Mouse (Mus musculus): ENCODE measurements around the gene Oprm1. TPM values are rescaled to one million over a fixed set of nuclear protein-coding genes. Genes with fewer than 3 reads are reported as not detected.

Gene Oprm1
- polyA plus RNA-seq, 1 experiment: 0.09 TPM

- no peak overlapping the region for H3K27ac ChIP-seq (ENCODE audit: control insufficient read depth, insufficient read depth, low read depth, low read length)
- TF ChIP-seq CTCF (IDR thresholded peaks at IDR 0.05; ENCODE audit: control insufficient read depth, insufficient read depth, insufficient replicate concordance, low read depth, low read length) (no peak), POLR2A (IDR thresholded peaks at IDR 0.05; ENCODE audit: control insufficient read depth, low read depth, low read length) (no peak)
- H3K27me3 ChIP-seq (ENCODE audit: control insufficient read depth, insufficient read depth, low read length): no peaks in the 10 kb centered on the region
- no peak overlapping the region for H3K4me3 ChIP-seq (ENCODE audit: control insufficient read depth, low read depth, low read length)
- H3K4me1 ChIP-seq (ENCODE audit: control insufficient read depth, insufficient read depth, low read length): peaks cover 3% of the 10 kb centered on the region; the same call in 1 of the 2 replicates
- H3K36me3 ChIP-seq (ENCODE audit: control insufficient read depth, insufficient read depth, low read length): no peaks in the 10 kb centered on the region
These were observed 31.9 kb downstream of the Oprm1 start for GRCm38 (mm10) chr10:6790226-6790625.

DNA sequence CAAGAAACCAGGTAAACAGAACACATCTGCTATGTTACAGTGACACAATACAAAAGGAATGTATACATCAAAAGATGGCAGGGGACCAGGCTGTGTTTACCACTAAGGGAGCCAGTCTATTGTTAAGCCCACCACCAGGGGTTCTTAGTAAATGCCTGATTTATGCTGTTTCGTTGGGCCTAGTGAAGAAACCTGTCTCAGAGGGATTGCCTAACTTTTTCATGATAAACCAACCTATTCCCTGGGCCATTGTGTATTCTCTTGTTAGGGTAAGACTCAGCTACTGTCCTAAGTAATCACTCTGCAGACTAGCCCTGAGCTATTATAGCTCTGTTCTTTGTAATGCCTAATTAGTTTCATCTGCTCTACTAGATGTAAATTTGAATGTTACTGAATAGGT, 62.3 kb downstream of the Oprm1 start:
- H3K4me3 ChIP-seq (ENCODE audit: control insufficient read depth, low read depth, low read length): no peak overlapping the region
- no peaks in the 10 kb centered on the region for H3K36me3 ChIP-seq (ENCODE audit: control insufficient read depth, insufficient read depth, low read length)
- no peak overlapping the region for H3K27ac ChIP-seq (ENCODE audit: control insufficient read depth, insufficient read depth, low read depth, low read length)
- H3K27me3 ChIP-seq (ENCODE audit: control insufficient read depth, insufficient read depth, low read length): no peaks in the 10 kb centered on the region
- no peaks in the 10 kb centered on the region for H3K4me1 ChIP-seq (ENCODE audit: control insufficient read depth, insufficient read depth, low read length)
- no peak for TF ChIP-seq POLR2A (IDR thresholded peaks at IDR 0.05; ENCODE audit: control insufficient read depth, low read depth, low read length)
- TF ChIP-seq CTCF (IDR thresholded peaks at IDR 0.05; ENCODE audit: control insufficient read depth, insufficient read depth, insufficient replicate concordance, low read depth, low read length): no peak

- H3K4me3 ChIP-seq (ENCODE audit: control insufficient read depth, low read depth, low read length): no peak overlapping the region
- no peak overlapping the region for H3K27ac ChIP-seq (ENCODE audit: control insufficient read depth, insufficient read depth, low read depth, low read length)
- H3K27me3 ChIP-seq (ENCODE audit: control insufficient read depth, insufficient read depth, low read length): no peaks in the 10 kb centered on the region
- TF ChIP-seq CTCF (IDR thresholded peaks at IDR 0.05; ENCODE audit: control insufficient read depth, insufficient read depth, insufficient replicate concordance, low read depth, low read length) (no peak), POLR2A (IDR thresholded peaks at IDR 0.05; ENCODE audit: control insufficient read depth, low read depth, low read length) (no peak)
- no peaks in the 10 kb centered on the region for H3K36me3 ChIP-seq (ENCODE audit: control insufficient read depth, insufficient read depth, low read length)
- no peaks in the 10 kb centered on the region for H3K4me1 ChIP-seq (ENCODE audit: control insufficient read depth, insufficient read depth, low read length)
These were observed 83.9 kb downstream of the Oprm1 start for GRCm38 (mm10) chr10:6842225-6842624.

- Histone ChIP-seq H3K36me3 (ENCODE audit: control insufficient read depth, insufficient read depth, low read length) (no peaks in the 10 kb centered on the region), H3K4me3 (ENCODE audit: control insufficient read depth, low read depth, low read length) (no peak overlapping the region), H3K27ac (ENCODE audit: control insufficient read depth, insufficient read depth, low read depth, low read length) (no peak overlapping the region), H3K4me1 (ENCODE audit: control insufficient read depth, insufficient read depth, low read length) (no peaks in the 10 kb centered on the region), H3K27me3 (ENCODE audit: control insufficient read depth, insufficient read depth, low read length) (no peaks in the 10 kb centered on the region)
- TF ChIP-seq POLR2A (IDR thresholded peaks at IDR 0.05; ENCODE audit: control insufficient read depth, low read depth, low read length): no peak
- no peak for TF ChIP-seq CTCF (IDR thresholded peaks at IDR 0.05; ENCODE audit: control insufficient read depth, insufficient read depth, insufficient replicate concordance, low read depth, low read length)
These were observed 88.0 kb downstream of the Oprm1 start for GRCm38 (mm10) chr10:6846283-6846682.

DNA sequence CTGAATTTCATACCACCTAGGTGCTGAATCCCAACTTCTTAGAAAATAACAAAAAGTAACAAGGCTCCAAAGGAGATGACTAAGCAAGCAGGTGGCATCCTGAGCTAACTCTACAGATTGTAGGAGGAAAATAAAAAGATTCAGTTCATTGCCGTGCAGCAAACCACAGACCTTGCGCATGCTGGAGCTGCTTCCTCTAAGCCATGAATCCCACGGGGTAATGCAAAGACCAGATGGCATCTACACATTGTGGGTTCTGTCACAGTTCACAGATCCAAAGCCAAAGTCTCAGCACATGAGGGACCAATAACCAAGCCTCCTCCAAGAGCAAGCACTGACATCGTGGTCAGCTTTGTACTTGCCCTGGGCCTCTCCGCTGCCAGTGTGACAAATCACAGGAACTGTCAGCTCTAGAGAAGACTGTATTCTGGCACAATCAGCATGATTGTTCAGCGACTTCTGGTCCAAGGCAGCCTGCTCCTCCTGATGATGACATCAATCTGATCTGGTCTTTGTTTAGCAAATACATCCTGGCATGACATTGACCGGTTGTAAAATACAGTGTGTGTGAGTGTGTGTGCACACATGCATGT, 90.0 kb downstream of the Oprm1 start:
- no peaks in the 10 kb centered on the region for H3K36me3 ChIP-seq (ENCODE audit: control insufficient read depth, insufficient read depth, low read length)
- no peak overlapping the region for H3K4me3 ChIP-seq (ENCODE audit: control insufficient read depth, low read depth, low read length)
- TF ChIP-seq CTCF (IDR thresholded peaks at IDR 0.05; ENCODE audit: control insufficient read depth, insufficient read depth, insufficient replicate concordance, low read depth, low read length): no peak
- TF ChIP-seq POLR2A (IDR thresholded peaks at IDR 0.05; ENCODE audit: control insufficient read depth, low read depth, low read length): no peak
- H3K27me3 ChIP-seq (ENCODE audit: control insufficient read depth, insufficient read depth, low read length): no peaks in the 10 kb centered on the region
- no peak overlapping the region for H3K27ac ChIP-seq (ENCODE audit: control insufficient read depth, insufficient read depth, low read depth, low read length)
- no peaks in the 10 kb centered on the region for H3K4me1 ChIP-seq (ENCODE audit: control insufficient read depth, insufficient read depth, low read length)

- H3K27me3 ChIP-seq (ENCODE audit: control insufficient read depth, insufficient read depth, low read length): no peaks in the 10 kb centered on the region
- no peak overlapping the region for H3K27ac ChIP-seq (ENCODE audit: control insufficient read depth, insufficient read depth, low read depth, low read length)
- TF ChIP-seq CTCF (IDR thresholded peaks at IDR 0.05; ENCODE audit: control insufficient read depth, insufficient read depth, insufficient replicate concordance, low read depth, low read length) (no peak), POLR2A (IDR thresholded peaks at IDR 0.05; ENCODE audit: control insufficient read depth, low read depth, low read length) (no peak)
These were observed 90.5 kb downstream of the Oprm1 start for GRCm38 (mm10) chr10:6848834-6849233.

DNA sequence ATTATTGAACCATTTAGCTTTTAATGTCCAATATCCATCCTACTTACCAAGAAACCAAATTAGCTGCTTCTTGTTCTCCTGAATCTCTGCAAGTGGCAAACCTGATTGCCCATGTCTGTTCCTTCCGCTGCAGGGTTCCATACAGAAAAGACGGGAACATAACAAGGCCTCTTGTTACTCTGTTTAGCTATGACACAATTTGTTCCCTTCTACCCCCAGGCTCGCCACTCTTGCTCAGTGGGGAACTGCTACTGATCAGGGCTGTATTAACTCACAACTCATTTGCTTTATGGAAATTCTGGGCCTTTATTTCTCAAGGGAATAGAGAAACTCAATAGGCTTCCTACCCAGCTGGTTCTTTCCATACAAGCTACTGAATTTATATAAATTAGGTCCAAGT, 97.5 kb downstream of the Oprm1 start:
- Histone ChIP-seq H3K4me1 (ENCODE audit: control insufficient read depth, insufficient read depth, low read length) (no peaks in the 10 kb centered on the region), H3K36me3 (ENCODE audit: control insufficient read depth, insufficient read depth, low read length) (no peaks in the 10 kb centered on the region)

More at GRCm38 (mm10) chr10:6848834-6849233, 90.5 kb downstream of the Oprm1 start:
- Histone ChIP-seq H3K4me3 (ENCODE audit: control insufficient read depth, low read depth, low read length) (no peak overlapping the region), H3K4me1 (ENCODE audit: control insufficient read depth, insufficient read depth, low read length) (no peaks in the 10 kb centered on the region), H3K36me3 (ENCODE audit: control insufficient read depth, insufficient read depth, low read length) (no peaks in the 10 kb centered on the region)

More for the DNA sequence above, 97.5 kb downstream of the Oprm1 start:
- Histone ChIP-seq H3K4me3 (ENCODE audit: control insufficient read depth, low read depth, low read length) (no peak overlapping the region), H3K27ac (ENCODE audit: control insufficient read depth, insufficient read depth, low read depth, low read length) (no peak overlapping the region), H3K27me3 (ENCODE audit: control insufficient read depth, insufficient read depth, low read length) (no peaks in the 10 kb centered on the region)
- TF ChIP-seq CTCF (IDR thresholded peaks at IDR 0.05; ENCODE audit: control insufficient read depth, insufficient read depth, insufficient replicate concordance, low read depth, low read length): no peak
- no peak for TF ChIP-seq POLR2A (IDR thresholded peaks at IDR 0.05; ENCODE audit: control insufficient read depth, low read depth, low read length)

Measured in testis, adult 2 months (tissue).